Mouse (Mus musculus) brain, embryonic 14.5 days (tissue): ENCODE data around the gene Dnajb5.

Experiments used
- CTCF ChIP-seq: fragments of 200-500 bp; IDR thresholded peaks from 2 replicates; pipeline ENCODE4 v1.5.1; 2012; ENCODE audit warnings: inconsistent platforms, mild to moderate bottlenecking, moderate library complexity, borderline replicate concordance; ENCODE audit not compliant: insufficient read depth, insufficient read length; ENCODE audit errors: extremely low read depth
- POLR2A ChIP-seq: fragments of 200-500 bp; IDR thresholded peaks from 2 replicates; pipeline ENCODE4 v1.6.1; 2012; ENCODE audit warnings: mild to moderate bottlenecking, inconsistent platforms, borderline replicate concordance; ENCODE audit not compliant: poor library complexity, insufficient read depth, insufficient read length, severe bottlenecking; ENCODE audit errors: extremely low read depth

DNA sequence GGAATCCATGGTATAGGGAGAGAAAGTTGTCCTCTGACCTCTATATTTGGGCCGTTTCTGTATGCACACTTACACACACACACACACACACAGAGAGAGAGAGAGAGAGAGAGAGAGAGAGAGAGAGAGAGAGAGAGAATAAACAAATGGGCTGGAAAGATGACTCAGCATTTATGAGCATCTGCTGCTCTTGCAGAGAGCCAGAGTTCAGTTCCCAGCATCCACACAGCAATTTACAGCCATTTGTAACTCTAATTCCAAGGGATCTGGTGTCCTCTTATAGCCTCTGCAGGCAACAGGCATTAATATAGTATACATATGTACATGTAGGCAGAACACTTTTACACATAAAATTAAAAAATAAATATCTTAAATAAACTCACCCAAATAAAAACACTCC, 45.7 kb upstream of the Dnajb5 start:
- TF ChIP-seq POLR2A (no peak), CTCF (no peak)
